Mouse (Mus musculus): ENCODE results near the gene Fam171b. TPM values are rescaled to one million over a fixed set of nuclear protein-coding genes. Genes with fewer than 3 reads are reported as not detected.

Fam171b gene
- polyA plus RNA-seq, 1 experiment from 2014 or later: 77.1 TPM

GRCm38 (mm10) chr2:83797902-83798497 lies 14.4 kb upstream of the Fam171b start:
- H3K9me3 ChIP-seq (ENCODE audit: control insufficient read depth, low read length): no peaks in the 10 kb centered on the region
- no peaks in the 10 kb centered on the region for H3K27me3 ChIP-seq (replicated peaks; ENCODE audit: control insufficient read depth, insufficient read depth, low read length)
- H3K9ac ChIP-seq (ENCODE audit: low read depth, low read length): no peak overlapping the region
- no peaks in the 10 kb centered on the region for H3K4me1 ChIP-seq (ENCODE audit: control insufficient read depth, insufficient read depth, low read depth, low read length)
- no peak overlapping the region for H3K27ac ChIP-seq (ENCODE audit: low read depth, low read length)
- peaks cover 2% of the 10 kb centered on the region; the same call in 1 of the 2 replicates for H3K36me3 ChIP-seq (ENCODE audit: control insufficient read depth, insufficient read depth, low read length)
- H3K4me3 ChIP-seq (ENCODE audit: low read length): no peak overlapping the region
- H3K4me2 ChIP-seq (ENCODE audit: low read length): no peak overlapping the region
- ATAC-seq: no peak
- 46% methylated on average over 9 of the region's 9 CpGs for WGBS

- no peaks in the 10 kb centered on the region for H3K9me3 ChIP-seq (ENCODE audit: control insufficient read depth, low read length)
- peak overlapping the region; percentile 64 for H3K4me2 ChIP-seq (ENCODE audit: low read length)
- H3K9ac ChIP-seq (ENCODE audit: low read depth, low read length): peak overlapping the region; percentile 81
- peak overlapping the region; percentile 94 for H3K27ac ChIP-seq (ENCODE audit: low read depth, low read length)
- 9% methylated on average over 10 of the region's 10 CpGs for WGBS
- H3K4me1 ChIP-seq (ENCODE audit: control insufficient read depth, insufficient read depth, low read depth, low read length): peaks cover 11% of the 10 kb centered on the region
- H3K36me3 ChIP-seq (ENCODE audit: control insufficient read depth, insufficient read depth, low read length): no peaks in the 10 kb centered on the region
- peak; percentile 48; the same call in 1 of the 2 replicates for ATAC-seq
- peak overlapping the region; percentile 67 for H3K4me3 ChIP-seq (ENCODE audit: low read length)
- H3K27me3 ChIP-seq (replicated peaks; ENCODE audit: control insufficient read depth, insufficient read depth, low read length): no peaks in the 10 kb centered on the region
Measured at GRCm38 (mm10) chr2:83813273-83813892, 947 bp downstream of the Fam171b start.

GRCm38 (mm10) chr2:83814009-83814408 lies 1.6 kb downstream of the Fam171b start:
- H3K36me3 ChIP-seq (ENCODE audit: control insufficient read depth, insufficient read depth, low read length): no peaks in the 10 kb centered on the region
- ATAC-seq: no peak
- WGBS: 33% methylated on average over 6 of the region's 6 CpGs

GRCm38 (mm10) chr2:83816147-83816546 lies 3.7 kb downstream of the Fam171b start:
- no peak overlapping the region for H3K27ac ChIP-seq (ENCODE audit: low read depth, low read length)
- ATAC-seq: no peak
- peaks cover 11% of the 10 kb centered on the region for H3K4me1 ChIP-seq (ENCODE audit: control insufficient read depth, insufficient read depth, low read depth, low read length)
- no peaks in the 10 kb centered on the region for H3K27me3 ChIP-seq (replicated peaks; ENCODE audit: control insufficient read depth, insufficient read depth, low read length)
- H3K4me2 ChIP-seq (ENCODE audit: low read length): 0 out of 2 replicates have a peak overlapping the region, but pooled peaks have one; percentile 10
- no peak overlapping the region for H3K9ac ChIP-seq (ENCODE audit: low read depth, low read length)
- no peaks in the 10 kb centered on the region for H3K9me3 ChIP-seq (ENCODE audit: control insufficient read depth, low read length)
- WGBS: 41% methylated on average over 6 of the region's 6 CpGs
- no peaks in the 10 kb centered on the region for H3K36me3 ChIP-seq (ENCODE audit: control insufficient read depth, insufficient read depth, low read length)
- no peak overlapping the region for H3K4me3 ChIP-seq (ENCODE audit: low read length)

More at GRCm38 (mm10) chr2:83814009-83814408, 1.6 kb downstream of the Fam171b start:
- H3K27ac ChIP-seq (ENCODE audit: low read depth, low read length): peak overlapping the region; percentile 94; the same call in 1 of the 2 replicates
- H3K9me3 ChIP-seq (ENCODE audit: control insufficient read depth, low read length): no peaks in the 10 kb centered on the region
- peak overlapping the region; percentile 67 for H3K4me3 ChIP-seq (ENCODE audit: low read length)
- H3K4me1 ChIP-seq (ENCODE audit: control insufficient read depth, insufficient read depth, low read depth, low read length): peaks cover 11% of the 10 kb centered on the region
- no peaks in the 10 kb centered on the region for H3K27me3 ChIP-seq (replicated peaks; ENCODE audit: control insufficient read depth, insufficient read depth, low read length)
- peak overlapping the region; percentile 64 for H3K4me2 ChIP-seq (ENCODE audit: low read length)
- peak overlapping the region; percentile 81 for H3K9ac ChIP-seq (ENCODE audit: low read depth, low read length)

DNA sequence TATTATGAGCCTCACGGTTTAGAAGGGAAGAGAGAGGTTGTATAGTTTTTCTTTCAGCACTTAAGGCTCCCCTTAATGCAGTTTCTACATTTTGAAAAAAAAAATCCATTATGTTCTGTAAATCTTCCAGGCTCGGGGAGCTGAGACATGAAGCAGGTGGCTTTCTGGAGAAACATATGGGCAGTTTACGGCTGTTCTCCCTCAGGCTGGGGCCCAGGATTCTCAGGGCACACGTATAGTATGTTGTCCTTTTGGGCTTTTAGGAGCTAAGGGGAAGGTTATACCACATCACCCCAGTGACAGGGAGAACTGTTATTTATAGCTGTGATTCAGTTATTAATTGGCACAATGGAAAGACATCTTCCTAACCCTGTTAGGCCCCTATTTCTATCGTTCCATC lies 12.7 kb downstream of the Fam171b start:
- WGBS: 41% methylated on average over 5 of the region's 5 CpGs
- no peak overlapping the region for H3K4me2 ChIP-seq (ENCODE audit: low read length)
- no peak overlapping the region for H3K27ac ChIP-seq (ENCODE audit: low read depth, low read length)
- ATAC-seq: no peak
- no peaks in the 10 kb centered on the region for H3K9me3 ChIP-seq (ENCODE audit: control insufficient read depth, low read length)
- no peak overlapping the region for H3K4me3 ChIP-seq (ENCODE audit: low read length)
- peaks cover 4% of the 10 kb centered on the region for H3K4me1 ChIP-seq (ENCODE audit: control insufficient read depth, insufficient read depth, low read depth, low read length)
- H3K36me3 ChIP-seq (ENCODE audit: control insufficient read depth, insufficient read depth, low read length): no peaks in the 10 kb centered on the region
- no peaks in the 10 kb centered on the region for H3K27me3 ChIP-seq (replicated peaks; ENCODE audit: control insufficient read depth, insufficient read depth, low read length)
- H3K9ac ChIP-seq (ENCODE audit: low read depth, low read length): no peak overlapping the region

- ATAC-seq: no peak
- 19% methylated on average over 3 of the region's 3 CpGs for WGBS
- H3K4me1 ChIP-seq (ENCODE audit: control insufficient read depth, insufficient read depth, low read depth, low read length): peaks cover 4% of the 10 kb centered on the region
- no peaks in the 10 kb centered on the region for H3K27me3 ChIP-seq (replicated peaks; ENCODE audit: control insufficient read depth, insufficient read depth, low read length)
- no peak overlapping the region for H3K4me3 ChIP-seq (ENCODE audit: low read length)
- peak overlapping the region; percentile 51; the same call in 1 of the 2 replicates for H3K27ac ChIP-seq (ENCODE audit: low read depth, low read length)
- H3K4me2 ChIP-seq (ENCODE audit: low read length): no peak overlapping the region; the same call in 1 of the 2 replicates
- H3K9ac ChIP-seq (ENCODE audit: low read depth, low read length): no peak overlapping the region
- H3K9me3 ChIP-seq (ENCODE audit: control insufficient read depth, low read length): no peaks in the 10 kb centered on the region
- H3K36me3 ChIP-seq (ENCODE audit: control insufficient read depth, insufficient read depth, low read length): no peaks in the 10 kb centered on the region
Measured at GRCm38 (mm10) chr2:83828895-83829539, 16.6 kb downstream of the Fam171b start.

GRCm38 (mm10) chr2:83832903-83833302 lies 20.5 kb downstream of the Fam171b start:
- no peak overlapping the region for H3K9ac ChIP-seq (ENCODE audit: low read depth, low read length)
- H3K4me3 ChIP-seq (ENCODE audit: low read length): no peak overlapping the region
- no peaks in the 10 kb centered on the region for H3K27me3 ChIP-seq (replicated peaks; ENCODE audit: control insufficient read depth, insufficient read depth, low read length)
- WGBS: 69% methylated on average over 4 of the region's 4 CpGs
- peaks cover 7% of the 10 kb centered on the region for H3K4me1 ChIP-seq (ENCODE audit: control insufficient read depth, insufficient read depth, low read depth, low read length)
- H3K36me3 ChIP-seq (ENCODE audit: control insufficient read depth, insufficient read depth, low read length): no peaks in the 10 kb centered on the region
- no peak overlapping the region for H3K4me2 ChIP-seq (ENCODE audit: low read length)
- no peaks in the 10 kb centered on the region for H3K9me3 ChIP-seq (ENCODE audit: control insufficient read depth, low read length)
- ATAC-seq: no peak
- no peak overlapping the region for H3K27ac ChIP-seq (ENCODE audit: low read depth, low read length)

DNA sequence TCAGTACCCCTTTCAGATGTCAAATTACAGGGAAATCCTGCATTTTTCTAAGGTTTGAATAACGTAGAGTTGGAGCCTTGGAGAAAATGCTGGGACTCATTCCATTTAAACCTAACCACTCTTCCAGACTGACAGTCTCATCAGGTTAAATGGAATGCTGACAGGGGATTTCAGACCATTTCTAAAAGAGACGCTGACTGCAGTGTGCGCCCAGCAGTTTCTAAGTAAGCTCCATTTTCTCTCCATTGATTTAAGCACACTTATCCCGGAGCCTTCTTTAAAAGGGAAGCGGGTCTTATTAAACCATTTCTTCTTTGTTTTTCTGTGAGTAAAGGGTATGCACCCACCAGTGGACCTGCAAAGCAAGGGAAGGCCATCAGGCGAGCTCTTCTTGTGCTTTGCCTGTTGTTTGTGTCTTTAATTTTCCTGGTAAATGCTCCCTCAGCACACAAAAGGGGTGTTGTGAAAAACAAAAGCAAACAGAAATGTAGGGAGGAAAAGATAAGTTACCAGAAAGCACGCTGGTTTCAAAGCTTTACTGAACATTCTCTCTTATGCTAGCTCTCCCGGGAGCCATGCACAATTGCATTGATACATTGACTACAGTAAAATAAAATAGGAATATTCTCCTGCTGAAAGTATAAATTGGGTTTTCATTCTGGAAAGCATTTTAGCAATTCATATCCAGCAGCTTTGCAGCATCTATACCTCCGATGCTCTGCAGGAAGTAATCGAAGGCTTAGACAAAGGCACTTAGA lies 23.1 kb downstream of the Fam171b start:
- no peaks in the 10 kb centered on the region for H3K36me3 ChIP-seq (ENCODE audit: control insufficient read depth, insufficient read depth, low read length)
- peak; percentile 53; the same call in 1 of the 2 replicates for ATAC-seq
- peaks cover 3% of the 10 kb centered on the region; the same call in 1 of the 2 replicates for H3K4me1 ChIP-seq (ENCODE audit: control insufficient read depth, insufficient read depth, low read depth, low read length)
- H3K9ac ChIP-seq (ENCODE audit: low read depth, low read length): no peak overlapping the region
- peak overlapping the region; percentile 3; the same call in 1 of the 2 replicates for H3K4me2 ChIP-seq (ENCODE audit: low read length)
- WGBS: 45% methylated on average over 10 of the region's 10 CpGs
- peak overlapping the region; percentile 36 for H3K27ac ChIP-seq (ENCODE audit: low read depth, low read length)
- no peaks in the 10 kb centered on the region for H3K27me3 ChIP-seq (replicated peaks; ENCODE audit: control insufficient read depth, insufficient read depth, low read length)
- H3K9me3 ChIP-seq (ENCODE audit: control insufficient read depth, low read length): no peaks in the 10 kb centered on the region; the same call in 1 of the 2 replicates
- no peak overlapping the region for H3K4me3 ChIP-seq (ENCODE audit: low read length)
